Mouse (Mus musculus): ENCODE results near the gene Magt1. TPM values are rescaled to one million over a fixed set of nuclear protein-coding genes. Genes with fewer than 3 reads are reported as not detected.
"Not testable (repeated sequence)": the region's sequence is repeated elsewhere in the genome, so short reads cannot be mapped to it uniquely, and the experiment has no call there.

The Magt1 gene
- total RNA-seq (2022) = 10 to 100 TPM; 38.8 to 55.3 (median 46.9) TPM

DNA sequence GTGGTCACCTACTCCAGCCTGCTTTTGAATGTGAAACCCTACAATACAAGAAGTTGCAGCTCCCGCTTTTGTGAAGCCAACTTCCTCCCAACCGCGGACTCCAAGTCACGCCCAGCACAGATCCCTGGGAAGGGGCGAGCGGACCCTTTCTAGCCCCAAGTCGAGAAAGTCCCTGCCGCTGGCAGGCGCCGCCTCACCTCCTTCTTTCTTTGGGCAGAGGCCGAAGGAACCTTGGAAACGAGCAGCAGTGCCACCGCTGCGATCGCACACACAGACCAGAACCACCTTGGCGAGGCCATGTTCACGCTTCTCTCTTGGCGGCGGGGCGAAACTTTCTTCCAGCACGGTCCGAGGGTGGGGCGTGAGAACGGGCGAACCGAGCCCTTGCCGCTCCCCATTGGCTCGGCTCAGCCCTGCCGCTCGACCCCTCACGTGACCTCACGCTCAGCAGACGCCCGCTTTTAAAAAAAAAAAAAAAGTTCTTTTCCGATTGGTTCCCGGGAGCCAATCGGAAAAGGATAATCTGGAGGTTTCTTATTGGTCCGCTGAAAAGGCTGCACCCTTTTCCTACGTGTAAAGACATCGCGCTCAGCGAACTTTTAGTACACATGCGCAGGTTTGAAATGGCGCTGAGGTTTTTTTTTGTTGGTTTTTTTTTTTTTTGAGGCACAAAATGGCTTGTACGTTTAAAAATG is at the start of gene Magt1:
Gene Magt1, minus strand, starts transcription at position 442 of the 695 bp plus-strand sequence.
- peak; percentile 83 for DNase-seq (ENCODE audit: low spot score)

DNA sequence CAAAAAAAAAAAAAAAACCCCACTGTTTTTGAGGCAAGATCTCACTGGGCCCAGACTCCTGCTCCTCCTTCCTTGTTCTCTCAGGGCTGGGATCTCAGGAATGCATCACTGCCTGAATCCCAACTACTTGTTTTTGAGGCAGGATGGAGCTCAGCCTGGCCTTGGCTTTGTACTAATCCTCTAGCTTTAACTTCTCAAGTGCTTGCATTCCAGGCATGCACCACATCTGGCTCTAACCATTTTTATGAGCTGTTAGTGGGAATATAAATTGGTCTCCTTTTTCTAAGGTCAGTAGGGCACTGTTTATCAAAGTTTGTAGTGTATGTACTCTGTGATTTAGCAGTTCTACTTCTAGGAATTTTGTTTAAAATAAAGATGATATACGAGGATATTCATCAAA is 36.5 kb upstream of the Magt1 start:
- no peak for DNase-seq (ENCODE audit: low spot score)

DNA sequence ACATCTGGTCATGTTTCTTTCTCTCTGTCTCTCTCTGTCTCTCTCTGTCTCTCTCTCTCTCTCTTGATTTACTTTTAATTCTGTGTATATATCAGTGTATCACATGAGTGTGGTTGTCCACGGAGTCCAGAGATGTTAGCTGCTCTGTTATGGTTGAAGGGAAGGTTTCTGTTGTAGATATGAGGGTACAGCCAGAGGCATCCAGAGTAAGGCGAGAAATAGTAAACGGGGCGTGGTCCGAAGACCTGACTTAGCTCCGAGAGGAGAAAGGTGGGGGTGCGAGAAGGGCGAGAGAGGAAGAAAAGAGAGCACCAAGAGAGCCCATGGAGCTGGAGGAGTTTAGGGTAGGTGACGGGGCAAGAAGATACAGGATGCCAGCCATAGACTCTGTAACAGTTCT is 34.2 kb upstream of the Magt1 start:
- no peak for DNase-seq (ENCODE audit: low spot score)

GRCm38 (mm10) chrX:106045455-106045854 is 33.7 kb upstream of the Magt1 start:
- DNase-seq (ENCODE audit: low spot score) = no peak

GRCm38 (mm10) chrX:106043863-106044617 is 32.3 kb upstream of the Magt1 start:
- peak; percentile 31 for DNase-seq (ENCODE audit: low spot score)

DNA sequence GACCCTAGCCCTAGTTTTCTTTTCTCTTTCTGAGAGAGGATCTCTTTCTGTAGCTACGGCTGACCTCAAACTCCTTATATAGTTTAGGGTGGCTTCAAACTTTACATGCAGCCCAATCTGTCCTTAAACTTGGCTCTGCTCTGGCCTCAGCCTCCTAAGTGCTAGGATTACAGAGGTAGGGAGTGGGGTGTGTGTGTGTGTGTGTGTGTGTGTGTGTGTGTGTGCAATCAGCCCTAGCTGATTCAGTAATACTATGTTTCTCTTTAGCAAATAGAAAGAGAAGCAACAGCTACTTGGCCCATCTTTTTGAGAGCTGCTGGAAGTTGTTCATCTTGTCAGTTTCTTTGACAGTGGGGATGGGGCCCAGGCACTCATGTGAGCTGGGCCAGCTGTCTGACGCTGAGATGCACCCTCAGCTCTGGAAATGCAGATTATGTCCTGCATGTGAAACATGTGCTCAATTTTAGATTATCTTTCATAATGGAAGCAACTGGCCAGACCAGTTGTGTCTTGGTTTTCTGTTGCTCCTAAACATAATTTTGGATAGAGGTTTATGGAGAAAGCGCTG is 25.6 kb upstream of the Magt1 start:
- DNase-seq (ENCODE audit: low spot score) = no peak

GRCm38 (mm10) chrX:106035727-106036126 is 24.0 kb upstream of the Magt1 start:
- no peak for DNase-seq (ENCODE audit: low spot score)

DNA sequence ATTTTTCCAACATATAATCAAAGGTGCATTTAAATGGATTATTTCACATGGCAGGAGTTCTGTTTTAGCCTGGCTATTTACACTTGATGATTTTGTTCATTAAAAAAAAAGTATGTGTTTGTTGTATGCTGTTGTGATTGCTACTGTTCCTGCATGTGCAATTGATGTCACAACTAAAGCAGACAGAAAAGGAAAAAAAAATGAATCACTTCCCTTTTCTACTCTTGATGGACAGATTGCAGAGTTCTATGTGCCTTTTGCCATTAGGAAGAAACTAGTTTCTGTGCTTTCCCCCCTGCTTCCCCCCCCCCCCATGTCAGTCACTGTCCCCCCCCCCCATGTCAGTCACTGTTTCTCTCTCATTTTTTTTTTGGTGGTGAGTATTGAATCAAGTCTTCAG is 19.4 kb upstream of the Magt1 start:
- no peak for DNase-seq (ENCODE audit: low spot score)

DNA sequence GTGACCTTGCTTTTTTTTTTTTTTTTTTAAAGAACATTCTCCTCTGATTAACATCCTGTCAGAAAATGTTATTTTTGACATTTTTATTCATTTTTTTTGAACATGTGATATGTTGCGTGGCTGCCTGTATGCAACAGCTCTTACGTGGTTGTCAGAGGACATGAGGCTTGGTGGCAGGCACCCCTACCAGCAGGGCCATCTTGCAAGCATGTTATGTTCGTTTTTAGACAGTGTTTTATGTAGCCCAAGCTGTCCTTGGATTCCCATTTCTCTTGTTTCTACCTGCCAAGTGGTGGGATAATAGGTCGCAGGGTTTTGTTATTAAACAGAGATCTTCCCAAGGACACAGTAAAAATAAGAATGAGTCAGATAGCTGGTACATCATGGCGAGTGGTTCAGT is 18.5 kb upstream of the Magt1 start:
- DNase-seq (ENCODE audit: low spot score) = no peak

GRCm38 (mm10) chrX:106027343-106027674 is 15.6 kb upstream of the Magt1 start:
- DNase-seq (ENCODE audit: low spot score) = no peak

DNA sequence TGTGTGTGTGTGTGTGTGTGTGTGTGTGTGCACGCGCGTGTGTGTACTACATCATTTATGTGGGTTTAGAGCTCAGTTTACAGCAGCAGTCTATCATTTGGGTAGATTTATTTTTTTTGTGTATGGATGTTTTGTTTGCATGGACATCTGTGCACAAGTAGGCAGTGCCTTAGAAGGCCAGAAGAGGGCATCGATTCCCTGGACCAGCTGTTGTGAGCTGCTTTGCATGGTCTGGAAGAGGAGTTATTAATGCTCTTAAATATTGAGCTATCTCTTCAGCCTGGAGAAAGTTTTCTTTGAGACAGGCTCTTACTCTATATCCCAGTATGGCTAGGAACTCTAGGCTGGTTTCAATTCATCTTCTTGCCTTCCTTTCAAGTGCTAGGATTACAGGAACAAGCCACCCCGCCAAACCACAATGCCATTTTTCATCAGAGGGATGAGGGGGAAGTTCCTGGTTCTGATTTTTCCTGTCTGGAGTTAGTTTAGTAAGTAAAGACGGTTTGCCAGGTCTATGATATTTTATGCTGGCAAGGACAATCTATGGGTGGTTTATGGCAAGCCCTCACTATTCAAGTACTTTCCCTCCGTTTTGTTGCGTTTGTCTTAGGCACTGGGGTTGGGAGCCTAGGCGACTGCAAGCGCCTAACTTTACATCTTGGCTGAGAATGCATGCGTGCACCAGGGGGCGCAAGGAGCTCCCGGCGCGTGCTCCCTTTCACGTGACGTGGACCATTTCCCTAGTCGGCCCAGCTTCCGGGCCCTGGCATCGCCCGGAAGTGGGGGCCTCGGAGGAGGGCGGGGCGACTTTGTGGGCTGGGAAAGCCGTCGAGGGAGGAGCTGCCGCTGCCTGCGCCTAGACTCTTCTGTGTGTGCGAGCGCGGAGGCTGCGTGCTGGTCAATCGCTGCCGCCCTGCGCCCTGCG is 15.0 kb upstream of the Magt1 start, which contains the start of gene Atp7a:
Gene Atp7a, plus strand, starts transcription at position 859 of the 925 bp plus-strand sequence.
- peak; percentile 89 for DNase-seq (ENCODE audit: low spot score)

DNA sequence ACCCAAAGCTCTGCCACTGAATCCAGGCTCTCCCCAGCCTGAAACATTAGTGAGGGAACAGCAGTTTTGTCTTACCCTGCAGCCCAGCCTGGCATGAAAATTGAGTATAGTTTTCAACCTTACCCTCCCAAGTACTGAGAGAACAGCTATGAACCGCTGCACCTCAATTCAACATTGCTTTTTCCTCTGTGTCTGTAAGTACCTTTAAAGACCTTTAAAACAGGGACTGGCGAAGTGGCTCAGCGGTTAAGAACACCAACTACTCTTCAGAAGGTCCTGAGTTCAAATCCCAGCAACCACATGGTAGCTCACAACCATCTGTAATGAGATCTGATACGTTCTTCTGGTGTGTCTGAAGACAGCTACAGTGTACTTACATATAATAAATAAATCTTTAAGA is 5.8 kb upstream of the Magt1 start:
- DNase-seq (ENCODE audit: low spot score) = no peak

DNA sequence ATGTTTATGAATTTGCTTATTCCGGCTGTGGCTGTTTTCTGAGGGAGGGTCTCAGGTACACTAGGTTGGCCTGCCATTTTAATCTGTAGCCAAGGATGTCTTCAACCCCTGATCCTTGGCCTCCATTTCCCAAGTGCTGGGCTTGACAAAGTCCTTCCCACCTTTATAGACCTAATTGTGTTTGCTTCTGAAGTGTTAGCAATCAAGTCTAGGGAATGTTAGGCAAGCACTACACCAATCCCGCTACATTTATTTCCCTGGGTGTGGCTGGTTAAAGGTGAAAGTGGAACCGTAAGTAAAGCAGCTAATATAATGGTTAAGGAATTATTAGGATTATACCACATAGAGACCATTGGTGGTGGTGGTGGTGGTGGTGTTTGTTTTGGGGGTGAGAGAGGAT is 5.4 kb upstream of the Magt1 start:
- DNase-seq (ENCODE audit: low spot score) = no peak

DNA sequence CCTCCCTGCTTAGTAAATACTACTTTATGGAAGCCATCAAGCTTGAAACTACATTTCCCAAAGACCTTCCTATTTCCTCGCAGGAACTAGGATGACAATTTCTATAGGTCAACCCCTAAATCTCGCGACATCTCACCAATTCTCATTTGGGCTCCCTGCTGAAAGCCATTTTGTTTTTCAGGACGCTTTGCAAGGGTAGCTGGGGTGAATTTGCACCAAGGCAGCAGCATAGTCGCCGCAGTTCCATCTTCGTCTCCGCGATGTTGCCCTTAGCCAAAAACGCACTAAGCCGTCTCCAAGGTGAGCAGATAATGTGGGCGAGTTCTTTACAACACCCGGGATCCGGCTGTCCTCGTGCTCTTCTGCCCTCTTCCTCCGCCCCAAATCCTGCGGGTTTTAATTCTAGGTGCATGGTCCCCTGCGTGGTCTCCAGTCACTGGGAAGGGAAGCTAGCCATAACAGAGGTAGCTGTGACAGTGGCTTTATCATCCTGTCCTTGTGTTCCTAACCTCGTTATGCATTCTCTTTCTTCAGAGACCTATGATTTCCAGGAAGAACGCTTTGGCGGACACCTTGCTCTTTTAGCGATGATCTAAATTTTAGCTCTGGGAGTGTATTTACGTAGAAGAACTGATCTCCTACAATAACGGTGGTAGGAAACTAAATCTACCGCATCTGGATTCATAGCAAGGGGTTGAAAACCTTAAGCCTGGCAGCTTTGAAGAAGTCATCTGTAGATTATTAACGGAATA is 4.0 kb upstream of the Magt1 start, which contains the start of gene Cox7b:
Gene Cox7b, plus strand, starts transcription at position 130 of the 752 bp plus-strand sequence.
- DNase-seq (ENCODE audit: low spot score) = peak; percentile 85

- not testable (repeated sequence) for DNase-seq (ENCODE audit: low spot score)
Observed at GRCm38 (mm10) chrX:106014741-106015377, 3.2 kb upstream of the Magt1 start.

DNA sequence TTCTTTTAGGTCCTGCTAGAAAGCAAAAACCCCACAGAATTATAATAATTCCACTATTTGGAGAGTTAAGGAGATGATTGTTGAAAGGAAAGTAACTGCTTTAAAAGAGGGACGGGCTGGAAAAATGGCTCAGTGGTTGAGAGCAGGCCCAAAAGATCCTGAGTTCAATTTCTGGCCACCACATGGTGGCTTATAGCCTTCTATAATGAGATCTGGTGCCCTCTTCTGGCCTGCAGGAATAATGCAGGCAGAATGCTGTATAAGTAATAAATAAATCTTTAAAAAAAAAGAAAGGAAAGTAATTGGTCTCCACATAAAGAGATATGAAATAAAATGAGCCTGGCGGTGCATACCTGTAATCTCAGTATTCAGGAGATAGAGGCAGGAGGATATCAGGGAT is 1.5 kb upstream of the Magt1 start:
- DNase-seq (ENCODE audit: low spot score) = peak; percentile 34

- no peak for DNase-seq (ENCODE audit: low spot score)
Observed at GRCm38 (mm10) chrX:106012559-106012958, 853 bp upstream of the Magt1 start.

DNA sequence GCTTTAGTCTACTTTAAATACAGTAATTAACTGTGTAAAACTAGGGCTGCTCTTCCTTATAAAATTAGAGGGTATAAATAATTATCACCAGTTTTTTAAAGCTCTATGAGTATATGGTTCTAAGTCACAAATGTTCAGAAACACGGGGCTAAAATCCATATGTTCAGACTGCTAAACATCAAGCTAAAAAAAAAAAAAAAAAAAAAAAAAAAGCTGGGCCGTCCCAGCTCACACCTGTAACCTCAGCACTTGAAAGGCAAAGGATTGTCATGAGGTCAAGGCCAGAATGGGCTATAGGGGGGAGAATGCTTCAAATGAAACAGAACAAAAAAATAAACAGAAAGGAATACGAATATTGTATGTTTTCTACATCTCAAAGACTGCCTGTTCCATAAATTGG is 944 bp downstream of the Magt1 start:
- no peak for DNase-seq (ENCODE audit: low spot score)

- DNase-seq (ENCODE audit: low spot score) = no peak
Observed at GRCm38 (mm10) chrX:106001605-106002004, 10.1 kb downstream of the Magt1 start.

GRCm38 (mm10) chrX:105957091-105957490 is 54.6 kb downstream of the Magt1 start:
- not testable (repeated sequence) for DNase-seq (ENCODE audit: low spot score)
